Mouse (Mus musculus): ENCODE data around the gene Gm13277.
"Not testable (repeated sequence)": the region's sequence is repeated elsewhere in the genome, so short reads cannot be mapped to it uniquely, and the experiment has no call there.

Gene Gm13277

GRCm38 (mm10) chr4:88788402-88788801, at the start of gene Gm13277:
Gm13277 (plus strand) TSS chr4:88788632.
- TF ChIP-seq GATA4 (IDR thresholded peaks at IDR 0.05; ENCODE audit: insufficient replicate concordance, low read length) = not testable (repeated sequence)

- TF ChIP-seq GATA4 (IDR thresholded peaks at IDR 0.05; ENCODE audit: insufficient replicate concordance, low read length) = no peak
Observed at GRCm38 (mm10) chr4:88739036-88739435, 49.4 kb upstream of the Gm13277 start.

- TF ChIP-seq GATA4 (IDR thresholded peaks at IDR 0.05; ENCODE audit: insufficient replicate concordance, low read length) = no peak
Observed at GRCm38 (mm10) chr4:88741426-88741825, 47.0 kb upstream of the Gm13277 start.

DNA sequence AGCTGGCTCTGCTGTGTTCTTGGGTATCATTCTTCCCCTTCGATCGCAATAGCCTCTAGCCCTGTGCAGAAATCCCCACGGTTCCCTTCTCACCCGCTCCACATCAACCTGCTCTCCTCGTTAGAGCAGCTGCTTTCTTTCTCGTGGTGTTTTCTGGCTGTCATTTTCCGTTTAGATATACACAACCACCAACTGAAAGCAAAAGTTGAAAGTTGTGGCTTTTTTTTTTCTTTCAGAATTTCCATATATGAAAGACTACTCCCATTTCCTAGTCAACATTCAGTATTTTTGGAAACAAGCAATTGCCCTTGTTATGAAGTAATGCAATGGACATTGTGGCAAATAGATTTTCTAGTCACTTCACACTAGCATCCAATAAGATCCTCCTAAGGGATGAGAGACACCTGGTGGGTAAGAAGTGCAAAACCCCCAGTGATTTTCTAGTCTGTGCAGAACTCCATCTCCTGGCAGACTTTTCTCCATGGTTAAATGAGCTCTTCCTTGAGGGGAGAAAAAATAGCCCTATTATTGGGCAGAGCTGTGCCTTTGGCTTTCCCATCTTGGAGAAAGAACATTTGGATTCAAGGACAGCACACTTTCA, 45.6 kb upstream of the Gm13277 start:
- no peak for TF ChIP-seq GATA4 (IDR thresholded peaks at IDR 0.05; ENCODE audit: insufficient replicate concordance, low read length)

DNA sequence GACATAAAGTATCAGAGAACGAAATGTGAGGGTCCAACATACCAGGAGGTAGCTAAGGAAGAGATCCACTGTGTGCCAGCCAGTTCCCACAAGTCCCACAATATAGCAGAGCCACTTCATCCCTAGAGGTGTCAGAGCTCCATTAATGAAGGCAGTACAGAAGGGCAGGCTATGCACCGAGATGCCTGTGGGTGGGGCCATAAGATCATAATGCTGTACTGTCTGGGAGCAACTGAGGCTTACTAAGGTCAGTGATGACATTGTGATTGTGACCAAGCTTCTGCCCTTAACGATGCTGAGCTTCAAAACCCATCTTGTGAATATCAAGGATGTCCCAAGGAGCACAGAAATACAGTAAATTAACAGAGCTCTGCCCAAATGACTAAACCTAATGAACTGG, 44.2 kb upstream of the Gm13277 start:
- no peak for TF ChIP-seq GATA4 (IDR thresholded peaks at IDR 0.05; ENCODE audit: insufficient replicate concordance, low read length)

GRCm38 (mm10) chr4:88749926-88750325, 38.5 kb upstream of the Gm13277 start:
- no peak for TF ChIP-seq GATA4 (IDR thresholded peaks at IDR 0.05; ENCODE audit: insufficient replicate concordance, low read length)

GRCm38 (mm10) chr4:88754818-88755340, 33.6 kb upstream of the Gm13277 start, which contains the start of gene Gm13271:
Gm13271 (plus strand) TSS chr4:88754868.
- TF ChIP-seq GATA4 (IDR thresholded peaks at IDR 0.05; ENCODE audit: insufficient replicate concordance, low read length) = not testable (repeated sequence)

DNA sequence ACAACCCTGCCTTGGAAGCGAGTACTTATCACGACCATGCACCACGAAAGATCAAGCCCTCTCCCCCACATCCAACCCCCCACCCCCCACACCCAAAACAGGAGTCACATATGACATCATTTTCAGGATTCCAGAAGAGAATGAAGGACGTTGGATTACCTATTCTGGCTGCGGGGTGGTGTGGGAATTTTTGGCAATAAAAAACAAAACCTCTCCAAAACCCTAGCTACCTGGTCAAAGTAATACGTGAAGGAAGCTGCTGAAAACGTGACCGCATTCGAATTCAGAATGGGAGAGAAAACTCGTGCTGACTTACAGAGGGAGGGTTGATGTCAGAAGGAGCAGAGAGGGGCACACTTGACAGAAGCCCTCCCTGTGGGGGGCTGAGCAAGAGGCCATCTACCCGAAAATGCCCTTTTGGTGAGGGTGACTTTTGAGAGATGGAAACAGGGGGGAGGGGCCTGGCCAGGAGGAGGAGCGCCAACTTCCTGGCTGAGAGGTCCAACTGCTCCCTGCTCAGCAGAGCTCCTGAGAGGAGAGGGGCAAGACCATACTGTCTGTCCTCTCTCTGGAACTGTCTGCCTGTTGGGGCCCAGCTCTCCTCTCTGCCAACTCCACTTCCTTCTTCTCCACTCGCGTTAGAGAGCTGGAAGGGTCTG, 28.7 kb upstream of the Gm13277 start, which contains the start of gene Gm13283:
Gene Gm13283, plus strand, starts transcription at position 510 of the 659 bp plus-strand sequence.
- TF ChIP-seq GATA4 (IDR thresholded peaks at IDR 0.05; ENCODE audit: insufficient replicate concordance, low read length) = not testable (repeated sequence)

DNA sequence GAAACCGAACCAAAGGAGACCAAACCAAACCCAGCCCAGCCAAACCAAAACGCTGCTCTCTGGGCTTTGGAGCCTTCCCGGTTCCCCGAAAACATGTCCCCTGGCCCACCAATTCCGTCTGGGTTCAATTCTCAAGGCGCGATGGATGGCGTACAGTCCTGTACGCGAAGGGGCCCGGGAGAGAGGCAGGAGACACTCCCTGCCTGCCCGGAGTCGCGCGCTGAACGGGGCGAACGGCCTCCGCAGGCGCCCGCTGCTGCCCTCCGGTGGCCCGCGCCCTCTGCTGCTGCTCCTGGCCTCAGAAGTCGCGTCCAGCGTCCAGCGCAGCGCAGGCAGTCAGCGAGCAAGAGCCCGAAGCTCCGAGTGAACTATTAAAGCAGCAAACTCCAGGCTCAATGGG, 14.9 kb upstream of the Gm13277 start, which contains the start of gene Gm13290:
Gene Gm13290, plus strand, starts transcription at position 301 of the 400 bp plus-strand sequence.
- TF ChIP-seq GATA4 (IDR thresholded peaks at IDR 0.05; ENCODE audit: insufficient replicate concordance, low read length) = not testable (repeated sequence)

DNA sequence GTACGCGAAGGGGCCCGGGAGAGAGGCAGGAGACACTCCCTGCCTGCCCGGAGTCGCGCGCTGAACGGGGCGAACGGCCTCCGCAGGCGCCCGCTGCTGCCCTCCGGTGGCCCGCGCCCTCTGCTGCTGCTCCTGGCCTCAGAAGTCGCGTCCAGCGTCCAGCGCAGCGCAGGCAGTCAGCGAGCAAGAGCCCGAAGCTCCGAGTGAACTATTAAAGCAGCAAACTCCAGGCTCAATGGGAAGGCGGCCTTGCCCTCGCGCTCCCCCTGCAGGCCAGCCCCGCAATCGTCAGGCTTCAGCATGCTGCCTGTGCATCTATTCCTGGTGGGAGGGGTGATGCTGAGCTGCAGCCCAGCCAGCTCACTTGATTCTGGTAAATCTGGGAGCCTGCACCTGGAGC, 11.8 kb upstream of the Gm13277 start, which contains the start of gene Gm13289:
Gene Gm13289, plus strand, starts transcription at position 301 of the 400 bp plus-strand sequence.
- not testable (repeated sequence) for TF ChIP-seq GATA4 (IDR thresholded peaks at IDR 0.05; ENCODE audit: insufficient replicate concordance, low read length)

- not testable (repeated sequence) for TF ChIP-seq GATA4 (IDR thresholded peaks at IDR 0.05; ENCODE audit: insufficient replicate concordance, low read length)
Observed at GRCm38 (mm10) chr4:88779550-88779949, 8.9 kb upstream of the Gm13277 start, which contains the start of gene Gm13272. Gm13272 (plus strand) TSS chr4:88779850.

GRCm38 (mm10) chr4:88781831-88782230, 6.6 kb upstream of the Gm13277 start, which contains the start of gene Ifnz:
Ifnz (plus strand) TSS chr4:88782131.
- not testable (repeated sequence) for TF ChIP-seq GATA4 (IDR thresholded peaks at IDR 0.05; ENCODE audit: insufficient replicate concordance, low read length)

DNA sequence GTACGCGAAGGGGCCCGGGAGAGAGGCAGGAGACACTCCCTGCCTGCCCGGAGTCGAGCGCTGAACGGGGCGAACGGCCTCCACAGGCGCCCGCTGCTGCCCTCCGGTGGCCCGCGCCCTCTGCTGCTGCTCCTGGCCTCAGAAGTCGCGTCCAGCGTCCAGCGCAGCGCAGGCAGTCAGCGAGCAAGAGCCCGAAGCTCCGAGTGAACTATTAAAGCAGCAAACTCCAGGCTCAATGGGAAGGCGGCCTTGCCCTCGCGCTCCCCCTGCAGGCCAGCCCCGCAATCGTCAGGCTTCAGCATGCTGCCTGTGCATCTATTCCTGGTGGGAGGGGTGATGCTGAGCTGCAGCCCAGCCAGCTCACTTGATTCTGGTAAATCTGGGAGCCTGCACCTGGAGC, 3.0 kb upstream of the Gm13277 start, which contains the start of gene Gm13276:
Gene Gm13276, plus strand, starts transcription at position 301 of the 400 bp plus-strand sequence.
- not testable (repeated sequence) for TF ChIP-seq GATA4 (IDR thresholded peaks at IDR 0.05; ENCODE audit: insufficient replicate concordance, low read length)

- TF ChIP-seq GATA4 (IDR thresholded peaks at IDR 0.05; ENCODE audit: insufficient replicate concordance, low read length) = not testable (repeated sequence)
Observed at GRCm38 (mm10) chr4:88791250-88791649, 2.8 kb downstream of the Gm13277 start, which contains the start of gene Gm13278. Gm13278 (plus strand) TSS chr4:88791550.

DNA sequence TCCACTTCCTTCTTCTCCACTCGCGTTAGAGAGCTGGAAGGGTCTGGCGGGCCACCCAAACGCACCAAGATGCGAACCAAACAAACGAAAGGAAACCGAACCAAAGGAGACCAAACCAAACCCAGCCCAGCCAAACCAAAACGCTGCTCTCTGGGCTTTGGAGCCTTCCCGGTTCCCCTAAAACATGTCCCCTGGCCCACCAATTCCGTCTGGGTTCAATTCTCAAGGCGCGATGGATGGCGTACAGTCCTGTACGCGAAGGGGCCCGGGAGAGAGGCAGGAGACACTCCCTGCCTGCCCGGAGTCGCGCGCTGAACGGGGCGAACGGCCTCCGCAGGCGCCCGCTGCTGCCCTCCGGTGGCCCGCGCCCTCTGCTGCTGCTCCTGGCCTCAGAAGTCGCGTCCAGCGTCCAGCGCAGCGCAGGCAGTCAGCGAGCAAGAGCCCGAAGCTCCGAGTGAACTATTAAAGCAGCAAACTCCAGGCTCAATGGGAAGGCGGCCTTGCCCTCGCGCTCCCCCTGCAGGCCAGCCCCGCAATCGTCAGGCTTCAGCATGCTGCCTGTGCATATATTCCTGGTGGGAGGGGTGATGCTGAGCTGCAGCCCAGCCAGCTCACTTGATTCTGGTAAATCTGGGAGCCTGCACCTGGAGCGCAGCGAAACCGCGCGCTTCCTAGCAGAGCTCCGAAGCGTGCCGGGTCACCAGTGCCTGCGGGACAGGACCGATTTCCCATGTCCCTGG, 5.7 kb downstream of the Gm13277 start, which contains the start of gene Gm13275:
Gene Gm13275, plus strand, starts transcription at position 552 of the 740 bp plus-strand sequence.
- TF ChIP-seq GATA4 (IDR thresholded peaks at IDR 0.05; ENCODE audit: insufficient replicate concordance, low read length) = not testable (repeated sequence)

Data from liver, adult (tissue).